Mouse (Mus musculus) cerebellum, postnatal 36 days (tissue): Measurements from ENCODE around the gene Mrps18a.

Experiments
- DNase-seq, 2 experiments: peaks; one replicate each; pipeline ENCODE4 v3.0.0; 2021 to 2022; ENCODE audit warnings: mixed read lengths in 2 of 2

Gene Mrps18a

DNA sequence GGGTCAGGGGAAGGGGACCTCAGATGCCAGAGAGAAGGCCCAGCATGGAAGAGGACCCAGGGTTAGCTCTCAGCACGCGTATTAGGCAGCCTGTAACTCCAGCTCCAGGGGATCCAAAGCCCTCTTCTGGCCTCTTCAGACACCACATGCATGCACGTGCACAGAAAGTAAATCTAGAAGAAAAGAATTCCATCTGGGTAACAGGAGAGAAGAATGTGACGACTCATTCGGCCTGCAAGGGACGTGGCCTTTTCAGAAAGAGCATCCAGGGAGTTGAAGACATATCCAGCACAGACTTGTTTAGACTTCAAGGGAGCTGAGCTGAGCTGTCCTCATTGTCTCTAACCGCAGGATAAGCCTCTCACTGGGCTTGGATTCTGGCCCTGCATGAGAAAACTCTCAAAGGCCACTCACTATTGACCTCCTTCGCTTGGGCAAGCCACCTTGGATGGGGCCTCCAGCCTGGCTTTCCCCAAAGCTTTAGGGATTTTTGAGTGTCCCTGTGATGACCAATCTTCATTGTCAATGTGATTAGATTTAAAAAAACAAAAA is 8.1 kb upstream of the Mrps18a start:
- no peak for DNase-seq

DNA sequence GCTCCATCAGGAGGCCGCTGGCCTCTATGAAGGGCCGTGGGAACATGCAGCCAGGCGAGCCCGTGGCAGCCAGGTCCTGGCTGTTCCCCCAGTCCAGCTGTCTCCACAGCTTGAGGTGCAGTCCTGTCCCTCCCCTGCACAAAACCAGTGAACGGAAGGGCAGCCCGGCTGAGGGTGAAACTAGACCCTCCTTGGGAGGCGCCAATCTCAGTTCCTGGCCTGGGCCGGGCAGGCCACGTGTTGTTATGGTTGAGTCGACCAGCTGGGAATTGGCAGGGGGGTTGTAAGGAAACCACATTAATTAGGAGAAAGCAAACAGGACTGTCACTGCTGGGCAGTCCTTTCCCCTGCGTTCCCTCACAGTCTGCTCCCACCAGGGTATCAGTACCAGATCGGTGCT is 6.3 kb upstream of the Mrps18a start:
- no peak for DNase-seq

DNA sequence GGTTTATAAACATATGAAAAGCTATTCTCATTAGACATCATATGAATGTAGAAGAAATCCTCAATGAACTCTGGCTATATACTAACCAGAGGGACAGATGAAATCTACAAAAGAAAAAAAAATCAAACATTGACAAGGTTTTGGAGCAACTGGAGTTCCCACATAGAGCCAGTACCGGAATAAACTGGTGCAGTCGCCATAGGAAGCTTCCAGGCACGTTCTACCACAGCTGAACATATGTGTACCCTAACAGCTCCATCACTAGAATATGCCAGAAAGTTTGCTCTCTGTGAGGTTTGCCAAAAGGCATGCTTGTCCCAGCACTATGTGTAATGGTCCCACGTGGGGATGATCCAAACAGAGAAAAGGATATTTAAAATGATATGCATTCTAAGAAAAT is 2.5 kb upstream of the Mrps18a start:
- DNase-seq, result no peak

DNA sequence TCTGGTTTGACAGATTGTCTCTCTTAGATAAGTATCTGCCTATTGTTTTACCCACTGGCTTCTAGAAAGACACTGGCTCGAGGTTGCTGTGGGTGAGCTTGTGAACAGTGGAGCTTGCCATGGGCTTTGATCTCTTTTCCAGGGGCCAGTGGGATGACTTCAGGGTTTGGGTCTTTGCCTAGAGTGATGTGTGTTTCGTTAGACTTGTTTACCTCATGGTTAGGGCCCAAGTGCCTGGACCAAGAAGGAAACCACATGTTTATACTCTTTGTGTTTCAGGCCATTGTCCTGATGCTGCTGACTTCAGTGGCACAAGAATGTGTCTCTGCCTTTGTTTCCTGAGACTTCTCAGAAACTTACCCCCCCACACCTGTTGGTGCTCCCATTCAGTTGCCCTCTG is 4.7 kb downstream of the Mrps18a start:
- DNase-seq, result no peak

DNA sequence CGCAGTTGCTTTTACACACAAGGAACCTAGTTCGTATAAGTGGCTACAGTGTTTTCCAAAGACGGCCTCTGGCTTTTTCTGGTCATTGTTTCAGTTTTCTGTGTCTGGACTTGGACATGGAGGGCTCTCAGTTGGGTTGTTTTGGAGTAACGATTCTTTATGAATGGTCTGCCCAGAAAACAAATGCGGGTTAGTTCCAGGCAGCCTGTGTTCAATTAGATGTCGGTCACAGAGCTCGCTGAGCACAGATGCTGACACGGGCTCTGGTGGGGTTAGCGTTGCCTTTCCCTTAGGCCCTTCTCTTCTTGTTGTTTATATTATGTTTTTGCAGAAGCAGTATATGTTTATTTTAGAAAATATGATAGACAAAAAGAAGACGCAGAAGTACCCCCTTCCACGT is 5.4 kb downstream of the Mrps18a start:
- no peak for DNase-seq

DNA sequence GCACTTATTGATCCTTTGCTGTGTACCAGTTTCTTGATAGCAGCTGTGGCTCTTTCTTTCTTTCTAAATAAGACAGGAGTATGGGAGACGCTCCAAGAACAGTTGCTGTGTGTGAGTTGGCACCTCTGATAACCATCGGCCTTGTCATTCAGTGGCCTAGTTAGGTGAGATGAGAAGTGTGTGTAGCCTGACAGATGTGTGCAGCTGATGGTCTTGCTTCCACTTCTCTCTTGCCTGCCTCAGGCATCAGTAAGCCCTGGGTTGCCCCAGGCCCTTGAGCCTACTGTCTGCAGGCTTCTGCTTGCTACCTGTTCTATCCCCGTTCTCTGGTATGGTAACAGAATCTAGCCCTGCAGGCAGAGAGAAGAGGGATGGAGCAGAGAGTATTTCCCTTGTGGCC is 6.1 kb downstream of the Mrps18a start:
- DNase-seq, result no peak

DNA sequence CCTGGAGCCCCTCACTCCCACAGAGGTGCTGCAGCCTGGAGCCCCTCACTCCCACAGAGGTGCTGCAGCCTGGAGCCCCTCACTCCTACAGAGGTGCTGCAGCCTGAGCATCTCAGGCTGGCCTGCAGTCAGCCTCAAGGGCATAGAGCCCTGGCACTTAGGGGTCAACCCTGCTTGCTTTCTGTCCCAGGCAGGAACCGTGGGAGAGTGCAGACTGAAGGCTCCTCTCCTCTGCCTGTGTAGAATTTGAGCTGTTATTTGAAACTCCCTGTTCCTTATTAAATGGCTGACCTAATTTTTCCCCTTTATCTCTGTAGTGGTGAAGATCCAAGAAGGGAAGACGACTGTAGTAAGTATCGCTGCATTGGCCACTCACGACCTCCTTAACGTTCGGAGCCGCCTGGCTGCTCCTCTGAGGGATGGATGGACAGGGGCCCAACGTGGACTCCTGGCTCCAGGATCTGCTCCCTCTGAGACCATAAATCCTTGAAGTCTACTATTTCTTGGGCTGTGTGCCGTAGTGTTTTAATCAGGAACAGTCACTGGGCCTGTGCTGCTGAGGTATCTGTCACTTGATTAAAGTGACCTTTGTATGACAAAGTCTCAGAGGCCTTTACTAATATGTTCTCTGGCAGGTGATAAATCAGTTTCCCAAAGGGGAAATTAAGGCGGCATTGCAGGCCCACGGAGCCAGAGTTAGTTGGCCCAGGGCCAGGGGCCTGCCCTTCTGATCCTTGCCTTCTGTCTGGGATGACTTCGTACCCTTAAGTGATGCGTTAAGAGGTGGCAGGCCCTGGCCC is 7.0 kb downstream of the Mrps18a start:
- DNase-seq, result no peak

DNA sequence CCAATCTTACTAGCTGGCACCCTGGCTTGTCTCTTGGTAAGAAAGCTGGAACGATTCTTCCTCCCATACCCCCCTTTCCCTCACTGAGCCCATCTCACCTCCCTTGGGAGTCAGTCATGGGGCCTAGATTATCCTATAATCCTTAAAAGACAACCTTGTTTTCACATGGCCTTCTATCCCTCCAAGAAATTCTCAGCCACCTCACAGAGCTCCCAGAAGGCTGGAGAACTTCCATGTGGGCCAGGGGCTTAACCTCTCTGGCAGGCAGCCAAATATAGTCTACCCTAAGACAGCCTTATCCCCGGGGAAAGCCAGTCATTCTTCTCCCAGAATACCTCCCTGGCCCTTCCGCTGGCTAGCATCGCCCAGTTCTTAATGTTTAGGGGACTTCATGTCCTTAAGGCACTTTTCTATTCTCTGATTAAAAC is 7.7 kb downstream of the Mrps18a start:
- no peak for DNase-seq

DNA sequence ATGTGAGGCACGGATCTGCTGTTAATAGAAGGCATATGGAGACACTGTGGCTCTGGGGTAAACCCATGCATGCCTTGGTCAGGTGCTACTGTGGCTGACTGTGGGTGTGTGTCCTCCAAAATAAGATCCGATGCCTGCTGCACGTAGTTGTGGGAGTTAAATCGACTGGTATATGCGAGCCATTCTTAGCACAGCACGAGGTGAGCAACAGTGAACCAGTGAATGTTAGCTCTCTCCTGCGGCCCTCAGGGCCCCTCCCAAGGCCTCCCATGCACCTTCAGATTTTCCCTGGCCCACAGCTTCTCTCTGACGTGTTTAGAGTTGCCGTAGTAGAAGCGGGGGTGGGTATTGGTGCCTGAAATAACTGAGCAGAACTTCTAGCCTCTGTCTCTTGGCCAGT is 8.9 kb downstream of the Mrps18a start:
- no peak for DNase-seq

DNA sequence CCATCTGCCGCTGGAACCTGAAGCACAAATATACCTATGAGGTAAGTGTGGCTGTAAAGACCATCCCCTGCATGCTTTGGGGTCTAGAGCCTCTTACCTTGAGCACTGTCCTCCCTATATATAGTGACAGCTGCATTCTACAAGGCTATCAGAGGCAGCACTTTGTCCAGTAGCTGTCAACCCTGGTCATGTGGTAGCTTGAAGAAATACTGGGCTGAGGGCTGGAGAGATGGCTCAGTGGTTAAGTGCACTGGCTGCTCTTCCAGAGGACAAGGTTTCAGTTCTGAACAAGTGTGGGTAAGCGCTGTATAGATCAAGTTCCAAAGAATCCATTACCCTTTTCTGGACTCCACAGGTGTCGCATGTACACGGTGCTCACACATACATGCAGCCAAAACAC is 12.0 kb downstream of the Mrps18a start:
- DNase-seq, result no peak

DNA sequence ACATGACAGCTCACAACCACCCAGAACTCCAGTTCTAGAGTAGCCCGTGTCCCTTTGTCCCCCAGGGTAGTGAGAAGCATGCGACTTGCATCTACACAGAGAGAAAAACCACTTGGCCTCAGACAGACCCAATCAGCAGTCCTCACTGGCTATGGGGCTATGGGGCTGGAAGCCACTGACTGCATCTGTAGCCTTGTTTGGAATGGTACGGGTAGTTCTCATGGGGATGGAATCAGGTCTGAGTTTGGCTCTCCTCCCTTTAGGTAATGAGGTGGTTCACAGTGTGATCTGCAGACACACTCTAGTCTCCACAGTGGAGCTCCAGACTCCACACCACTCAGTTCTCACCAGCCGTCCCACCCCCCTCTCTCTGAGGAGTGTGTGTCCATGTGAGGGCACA is 12.5 kb downstream of the Mrps18a start:
- no peak for DNase-seq

DNA sequence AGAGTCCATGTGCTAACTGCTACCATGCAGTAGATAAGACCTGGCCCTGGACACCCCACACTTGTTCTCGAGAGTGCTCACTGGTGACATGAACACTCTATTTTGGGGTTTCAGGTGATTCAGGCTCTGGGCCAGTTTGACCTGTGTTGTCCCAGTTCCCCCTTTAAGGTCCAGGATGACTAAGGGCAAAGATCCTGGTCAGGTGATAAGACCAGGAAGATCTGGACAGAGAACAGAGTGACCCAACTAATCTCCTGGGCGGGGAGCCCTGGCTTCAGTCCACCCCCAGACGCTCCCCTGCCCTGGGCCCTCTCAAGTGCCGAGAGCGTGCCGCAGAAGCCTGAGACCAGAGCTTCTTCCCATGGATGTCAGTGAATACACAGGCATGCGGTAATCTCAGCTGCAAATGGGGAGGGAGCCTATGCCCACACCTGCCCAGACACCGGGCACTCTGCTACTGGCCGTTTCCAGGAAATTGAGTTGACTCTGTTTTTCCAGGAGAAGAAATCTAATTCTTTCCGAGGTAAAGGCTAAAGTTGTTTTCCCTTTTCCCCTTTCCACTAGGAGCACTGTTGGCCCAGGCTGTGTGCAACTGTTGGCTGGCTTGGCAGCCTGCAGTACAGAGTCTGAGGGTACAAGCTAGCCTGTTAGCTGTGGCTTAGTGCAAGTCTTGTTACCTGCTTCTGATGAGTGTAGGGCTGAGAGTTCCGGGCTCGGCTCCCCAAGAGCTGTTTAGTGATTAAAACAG is 13.3 kb downstream of the Mrps18a start:
- DNase-seq, result no peak

DNA sequence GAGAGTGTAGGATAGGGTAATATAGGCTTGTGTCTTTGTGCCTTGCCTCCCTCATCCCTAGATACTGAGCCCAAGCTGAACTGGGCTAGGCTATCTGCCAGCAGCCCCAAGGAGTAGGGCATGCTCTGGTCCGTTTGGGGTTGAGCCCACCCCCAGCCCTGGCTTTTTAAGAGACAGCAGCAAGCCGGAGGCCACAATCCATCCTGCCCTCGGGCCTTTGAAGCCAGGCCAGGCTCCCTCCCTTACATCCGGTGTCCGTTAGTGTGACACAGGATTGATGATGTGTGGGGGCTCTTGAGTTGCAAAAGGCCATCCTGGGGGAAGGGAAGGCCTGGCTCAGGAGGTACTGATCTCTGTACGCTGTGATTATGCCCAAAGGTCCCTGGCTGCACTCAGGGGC is 15.8 kb downstream of the Mrps18a start:
- DNase-seq, result no peak

DNA sequence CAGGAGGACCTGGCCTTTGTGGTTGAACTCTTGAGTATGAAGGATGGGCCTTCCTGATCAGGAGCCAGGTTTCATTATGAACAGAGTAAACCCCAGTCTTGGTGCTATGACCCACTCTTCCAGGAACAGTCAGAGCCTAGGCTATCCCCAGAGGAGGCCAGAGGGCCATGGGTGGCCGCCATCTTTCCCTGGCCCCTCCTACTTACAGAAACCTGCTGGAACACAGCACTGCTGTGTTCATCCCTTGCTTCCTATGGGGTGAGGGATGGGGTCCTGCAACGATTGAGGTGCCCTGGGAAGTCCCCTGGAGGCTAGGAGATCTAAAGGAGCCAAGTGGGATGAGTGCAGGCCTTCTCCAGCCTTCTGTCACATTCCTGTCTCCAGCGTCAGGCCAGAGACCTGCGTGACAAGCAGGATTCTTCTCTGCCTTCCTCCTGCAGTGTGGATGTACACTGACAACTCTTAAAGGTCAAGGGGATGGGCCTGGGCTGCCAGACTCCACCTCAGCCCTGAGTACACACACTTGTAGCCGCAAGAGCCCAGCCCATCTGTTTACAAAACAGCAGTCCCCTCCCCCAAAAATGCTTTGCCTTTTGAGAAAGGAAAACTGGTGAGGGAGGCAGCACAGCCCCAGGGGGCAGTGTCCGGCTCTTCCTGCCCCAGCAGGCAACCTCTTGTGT is 17.2 kb downstream of the Mrps18a start:
- DNase-seq, result no peak

DNA sequence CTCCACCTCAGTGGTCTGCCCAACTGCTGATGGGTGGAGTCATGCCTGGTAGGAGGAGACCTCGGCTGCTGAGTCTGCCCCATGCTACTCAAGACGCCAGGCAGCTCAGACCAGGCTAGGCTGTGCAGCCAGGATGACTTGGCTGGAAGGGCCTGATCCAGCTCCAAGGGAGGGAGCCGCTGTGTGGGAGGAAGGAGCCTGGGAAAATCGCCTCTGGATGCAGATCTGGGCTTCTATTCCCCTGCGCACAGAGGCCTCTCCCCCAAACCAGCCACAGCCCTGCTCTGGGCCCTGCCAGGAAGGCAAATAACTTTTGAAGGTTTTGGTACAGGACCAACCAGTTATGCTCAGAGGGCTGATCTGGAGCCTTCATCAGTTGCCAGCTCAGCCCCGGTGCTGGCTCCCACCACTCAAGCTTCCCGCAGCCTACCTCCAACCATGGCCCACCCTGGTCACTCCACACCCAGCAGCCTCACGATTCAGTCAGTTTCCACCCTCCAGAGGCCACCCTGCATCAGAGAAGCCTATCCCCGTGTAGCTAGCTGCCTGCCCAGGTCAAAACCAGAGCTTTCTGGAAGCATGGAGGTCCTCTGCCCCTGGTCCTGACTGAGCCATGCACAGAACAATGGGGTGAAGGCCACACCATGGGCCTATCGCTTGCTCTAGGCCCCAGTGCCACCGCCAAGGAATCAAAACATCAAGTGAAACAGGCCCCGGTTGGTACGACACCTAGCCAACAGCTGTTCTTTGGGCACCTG is 19.1 kb downstream of the Mrps18a start:
- DNase-seq, result no peak

DNA sequence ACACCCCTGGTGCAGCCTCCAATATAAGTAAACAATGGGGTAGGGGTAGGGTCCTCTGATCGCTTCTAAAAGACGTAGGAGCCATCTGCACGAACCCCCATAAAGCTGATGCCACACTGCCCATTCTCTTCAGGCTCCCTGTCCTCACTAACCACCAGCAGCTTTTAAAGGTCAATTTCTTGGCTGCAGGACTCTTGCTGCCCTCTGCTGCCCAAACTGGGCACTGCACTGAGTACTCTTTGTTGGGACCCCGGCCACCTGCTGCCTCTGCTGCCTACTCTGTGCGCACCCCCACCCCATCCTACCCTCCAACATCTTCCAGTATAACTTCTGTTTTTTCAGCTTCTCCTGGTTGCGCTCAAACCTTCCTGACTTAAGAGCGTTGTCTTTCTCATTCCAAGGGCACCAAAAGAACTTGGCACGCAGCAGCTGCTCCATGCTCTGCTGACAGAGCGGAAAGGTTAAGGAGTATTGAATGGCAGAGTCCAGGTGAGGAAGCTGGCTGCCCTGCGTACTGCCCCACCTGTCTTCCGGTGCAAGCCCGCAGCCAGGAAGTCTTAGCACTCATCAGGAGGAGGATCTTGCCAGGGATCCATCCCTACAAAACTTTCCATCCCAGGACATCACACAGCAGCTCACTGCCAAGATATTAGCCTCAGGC is 21.4 kb downstream of the Mrps18a start:
- peak; percentile 75 to 81 for DNase-seq

DNA sequence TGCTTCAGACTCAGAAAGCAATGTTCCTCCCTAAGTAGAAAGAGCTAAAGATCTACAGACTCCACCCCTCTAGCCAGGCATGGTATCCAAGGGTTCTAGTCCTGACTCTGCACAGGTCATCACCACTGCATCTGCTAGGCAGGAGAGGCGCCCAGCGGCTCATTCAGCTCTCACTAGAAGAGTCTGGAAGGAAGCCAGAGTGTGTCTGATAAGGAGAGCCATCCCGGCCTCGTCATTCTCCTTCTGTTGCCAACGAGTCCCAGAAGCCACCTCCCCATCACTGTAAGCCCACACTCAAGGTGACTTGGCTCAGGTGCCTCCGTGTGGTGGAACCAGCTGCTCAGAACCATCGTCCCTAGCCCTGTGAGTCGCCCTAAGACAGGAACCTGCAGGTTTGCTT is 22.1 kb downstream of the Mrps18a start:
- no peak for DNase-seq

DNA sequence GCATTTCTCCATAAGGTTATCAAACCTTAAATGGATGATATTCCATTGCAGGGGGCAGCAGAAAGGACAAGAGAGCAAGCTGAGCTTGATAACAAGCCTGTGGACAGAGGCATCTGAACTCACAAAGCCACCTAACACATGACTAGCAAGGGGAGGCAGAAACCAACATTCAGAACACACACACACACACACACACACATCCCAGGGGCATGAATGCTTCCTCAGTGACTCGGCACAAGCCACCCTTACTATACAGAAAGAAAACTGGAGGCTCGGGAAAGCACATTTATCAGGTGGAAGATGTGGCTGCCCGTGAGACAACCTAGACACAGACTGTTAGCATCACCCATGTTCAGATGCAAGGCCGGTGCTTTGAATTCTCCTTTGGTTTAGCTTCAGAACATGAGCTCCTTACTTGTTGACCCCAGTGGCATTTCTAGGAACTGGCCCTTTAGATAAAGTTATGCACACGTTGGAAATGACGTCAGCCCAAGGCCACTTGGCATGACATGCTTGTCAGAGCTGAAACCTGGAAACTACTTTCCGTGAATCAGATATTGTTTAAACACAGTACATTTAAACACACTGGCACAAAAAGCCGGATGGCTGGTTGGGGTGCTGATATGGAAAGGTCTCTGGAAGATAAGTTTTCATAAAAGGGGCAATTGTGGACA is 27.9 kb downstream of the Mrps18a start:
- DNase-seq, result no peak

DNA sequence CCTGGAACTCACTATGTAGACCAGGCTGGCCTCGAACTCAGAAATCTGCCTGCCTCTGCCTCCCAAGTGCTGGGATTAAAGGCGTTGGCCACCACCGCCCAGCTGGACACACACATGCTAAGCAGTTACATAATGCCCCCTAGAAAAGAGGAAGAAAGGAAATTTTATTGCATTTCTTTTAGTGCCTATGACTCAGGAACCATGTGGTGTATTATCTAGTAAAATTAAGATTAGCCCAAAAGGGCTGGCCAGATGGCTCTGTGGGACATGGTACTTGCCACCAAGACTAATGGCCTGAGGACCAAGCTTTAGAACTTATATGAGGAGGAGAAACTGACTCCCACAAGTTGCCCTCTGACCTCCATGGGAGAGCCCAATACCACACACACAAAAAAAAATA is 29.1 kb downstream of the Mrps18a start:
- no peak for DNase-seq

DNA sequence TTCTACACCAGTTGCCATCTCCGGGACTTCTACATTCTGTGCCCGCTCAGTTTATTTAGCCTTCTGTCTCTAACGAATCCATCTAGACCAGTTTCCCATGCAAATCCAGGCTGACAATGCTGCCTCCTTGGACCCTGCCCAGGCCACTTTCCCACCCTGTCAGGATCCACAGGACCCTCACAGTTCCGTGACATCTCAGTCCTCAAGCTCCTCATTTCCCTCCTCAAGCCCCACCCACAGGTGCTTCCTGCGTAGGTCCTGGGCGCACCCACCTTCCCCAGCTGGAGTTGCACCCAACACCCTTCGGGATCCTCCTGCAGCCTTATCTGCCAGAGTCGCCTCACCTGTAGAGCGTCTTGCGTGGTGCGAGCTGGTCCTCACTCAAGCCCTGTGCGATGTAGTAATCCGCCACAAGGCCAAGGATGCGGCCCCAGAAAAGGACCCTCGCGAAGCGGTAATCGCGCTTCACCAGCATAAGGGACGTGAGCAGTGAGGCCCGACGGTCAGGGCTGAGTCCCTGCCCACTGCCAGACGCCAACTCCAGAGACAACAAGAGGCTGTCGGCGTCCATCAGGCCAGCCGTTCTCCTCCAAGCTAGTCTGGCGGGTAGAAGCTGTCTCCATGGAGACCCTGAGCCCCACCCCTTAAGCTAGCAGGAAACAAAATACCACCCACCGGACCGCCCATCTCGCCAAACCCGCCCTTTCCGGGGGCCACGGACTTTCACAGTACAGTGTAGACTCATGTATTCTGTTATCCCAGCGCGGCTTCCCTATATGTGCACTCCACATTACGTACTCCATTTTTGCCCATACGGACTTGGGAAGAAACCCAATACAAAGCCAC is 33.0 kb downstream of the Mrps18a start, which contains the start of gene Rsph9:
TSS of gene Rsph9 (minus strand) at position 639 of the 846 bp plus-strand sequence.
- DNase-seq, result no peak
